Mouse (Mus musculus): Measurements from ENCODE around the gene Ldb3. TPM values are rescaled to one million over a fixed set of nuclear protein-coding genes. Genes with fewer than 3 reads are reported as not detected.

The Ldb3 gene
- polyA plus RNA-seq, 1 experiment from 2014 or later = 2.0 TPM

DNA sequence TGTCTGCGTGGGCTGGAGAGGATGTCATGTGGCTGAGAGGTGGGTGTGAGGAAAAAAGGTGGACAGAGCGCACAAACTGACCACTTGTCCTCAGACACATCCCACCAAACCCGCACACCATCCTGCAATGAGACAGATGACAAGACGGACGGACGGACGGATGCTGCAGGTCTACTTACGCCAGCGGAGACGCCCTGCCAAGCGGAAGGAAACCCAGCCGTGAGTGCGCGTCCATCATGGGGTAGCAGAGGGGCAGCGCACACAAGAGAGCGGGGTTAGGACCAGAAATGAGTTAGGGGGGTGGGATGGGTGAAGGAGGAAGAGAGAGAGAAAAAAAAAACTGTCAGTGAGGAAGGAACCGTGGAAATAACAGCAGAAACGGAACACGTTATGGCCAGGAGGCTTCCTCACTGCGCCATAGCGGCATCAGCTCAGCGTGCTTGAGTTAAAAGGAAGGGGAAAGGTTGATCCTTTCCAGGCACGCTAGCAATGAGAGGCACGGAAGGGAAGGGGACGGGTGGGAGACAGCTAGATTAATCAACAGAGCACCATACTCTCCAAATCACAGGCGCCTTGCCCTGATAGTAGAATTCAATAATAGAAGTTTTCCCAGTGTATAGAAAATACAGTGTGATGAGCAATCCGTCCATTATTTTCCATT is 18.8 kb downstream of the Ldb3 start:
- DNase-seq (ENCODE audit: low spot score) (no peak), ATAC-seq (replicated peaks; ENCODE audit: low FRiP score, low TSS enrichment, low read depth) (no peak)
- Histone ChIP-seq H3K27me3 (replicated peaks; ENCODE audit: control insufficient read depth, insufficient read depth, low read length) (no peaks in the 10 kb centered on the region), H3K4me3 (ENCODE audit: low read depth, low read length) (peak overlapping the region; percentile 29), H3K9ac (ENCODE audit: low read length) (peak overlapping the region; percentile 32; the same call in 1 of the 2 replicates), H3K9me3 (ENCODE audit: control insufficient read depth, low read length) (no peaks in the 10 kb centered on the region), H3K4me1 (replicated peaks; ENCODE audit: control insufficient read depth, insufficient read depth, low read length) (peaks cover 14% of the 10 kb centered on the region; the same call in 1 of the 2 replicates), H3K4me2 (ENCODE audit: low read length) (peak overlapping the region; percentile 56), H3K27ac (ENCODE audit: low read depth) (no peak overlapping the region), H3K36me3 (ENCODE audit: control insufficient read depth, insufficient read depth, low read length) (no peaks in the 10 kb centered on the region)
- WGBS = 24% methylated on average over 27 of the region's 27 CpGs

DNA sequence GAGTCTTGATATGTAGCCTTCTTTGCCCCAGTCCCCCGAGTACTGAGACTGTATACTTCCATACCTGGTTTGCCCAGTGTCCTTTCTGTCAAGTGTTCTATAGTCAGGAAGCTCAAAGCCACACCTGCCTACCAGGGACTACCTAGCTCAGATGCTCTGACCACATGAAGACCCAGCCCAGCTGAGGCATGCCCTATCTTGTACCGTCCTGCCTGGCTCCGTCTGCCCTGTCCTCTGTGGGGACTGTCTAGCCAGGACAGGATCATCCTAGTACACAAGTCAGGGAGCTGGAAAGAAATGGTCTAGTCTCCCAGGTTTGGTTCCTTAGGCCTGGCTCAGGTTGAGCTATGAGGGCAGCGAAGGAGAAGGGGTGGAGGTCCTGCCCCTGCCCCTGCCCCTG is 19.9 kb downstream of the Ldb3 start:
- no peaks in the 10 kb centered on the region for H3K27me3 ChIP-seq (replicated peaks; ENCODE audit: control insufficient read depth, insufficient read depth, low read length)
- 86% methylated on average over 4 of the region's 4 CpGs for WGBS
- H3K4me3 ChIP-seq (ENCODE audit: low read depth, low read length) = no peak overlapping the region
- DNase-seq (ENCODE audit: low spot score) (no peak), ATAC-seq (replicated peaks; ENCODE audit: low FRiP score, low TSS enrichment, low read depth) (no peak)
- no peak overlapping the region for H3K4me2 ChIP-seq (ENCODE audit: low read length)
- peaks cover 14% of the 10 kb centered on the region; the same call in 1 of the 2 replicates for H3K4me1 ChIP-seq (replicated peaks; ENCODE audit: control insufficient read depth, insufficient read depth, low read length)
- H3K36me3 ChIP-seq (ENCODE audit: control insufficient read depth, insufficient read depth, low read length) = no peaks in the 10 kb centered on the region
- no peak overlapping the region for H3K9ac ChIP-seq (ENCODE audit: low read length)
- H3K27ac ChIP-seq (ENCODE audit: low read depth) = no peak overlapping the region
- no peaks in the 10 kb centered on the region for H3K9me3 ChIP-seq (ENCODE audit: control insufficient read depth, low read length)

DNA sequence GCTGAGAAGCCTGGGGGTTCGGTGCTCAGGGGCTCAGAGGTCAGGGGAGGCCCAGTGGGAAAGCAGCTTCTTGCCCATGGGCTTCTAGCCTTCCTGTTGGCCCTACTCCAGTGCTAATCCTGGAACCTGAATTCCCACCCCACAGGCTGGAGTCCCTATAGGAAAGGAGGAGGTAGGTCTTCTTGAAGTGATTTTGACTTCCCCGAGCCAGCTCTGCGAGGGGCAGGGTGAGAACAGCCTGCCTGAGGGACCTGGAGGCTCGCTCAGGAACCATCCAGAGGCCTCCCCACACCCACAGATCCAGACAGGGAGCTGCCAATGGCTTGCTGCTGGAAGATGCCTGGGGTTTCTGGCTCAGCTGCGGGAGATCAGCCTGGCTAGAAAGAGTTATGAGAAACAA is 20.8 kb downstream of the Ldb3 start:
- no peaks in the 10 kb centered on the region for H3K36me3 ChIP-seq (ENCODE audit: control insufficient read depth, insufficient read depth, low read length)
- WGBS = 53% methylated on average over 5 of the region's 5 CpGs
- H3K9me3 ChIP-seq (ENCODE audit: control insufficient read depth, low read length) = no peaks in the 10 kb centered on the region
- H3K4me1 ChIP-seq (replicated peaks; ENCODE audit: control insufficient read depth, insufficient read depth, low read length) = peaks cover 11% of the 10 kb centered on the region; the same call in 1 of the 2 replicates
- no peak overlapping the region for H3K4me3 ChIP-seq (ENCODE audit: low read depth, low read length)
- ATAC-seq (replicated peaks; ENCODE audit: low FRiP score, low TSS enrichment, low read depth) = no peak
- no peaks in the 10 kb centered on the region for H3K27me3 ChIP-seq (replicated peaks; ENCODE audit: control insufficient read depth, insufficient read depth, low read length)
- DNase-seq (ENCODE audit: low spot score) = no peak
- H3K27ac ChIP-seq (ENCODE audit: low read depth) = no peak overlapping the region
- H3K4me2 ChIP-seq (ENCODE audit: low read length) = no peak overlapping the region
- no peak overlapping the region for H3K9ac ChIP-seq (ENCODE audit: low read length)

DNA sequence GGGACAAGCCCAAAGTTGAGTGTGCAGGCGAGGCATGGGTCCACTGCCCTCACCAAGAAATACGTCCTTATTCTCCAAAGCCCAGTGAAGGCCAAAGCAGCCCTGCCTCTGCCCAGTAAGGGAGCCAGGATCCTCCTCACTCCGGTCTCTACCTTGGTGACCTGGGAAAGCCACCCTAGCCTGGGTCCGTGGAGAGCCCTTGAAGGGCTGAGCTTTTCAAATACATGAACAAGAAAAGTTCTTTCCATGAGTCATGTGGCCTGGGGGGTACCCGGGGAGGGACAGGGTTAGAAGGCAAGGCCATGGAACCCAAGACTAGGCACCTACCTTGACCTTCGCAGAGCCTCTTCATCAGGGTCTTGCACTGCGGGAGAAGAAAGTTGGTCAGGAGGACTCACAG is 22.0 kb downstream of the Ldb3 start:
- no peak for DNase-seq (ENCODE audit: low spot score)
- H3K27me3 ChIP-seq (replicated peaks; ENCODE audit: control insufficient read depth, insufficient read depth, low read length) = no peaks in the 10 kb centered on the region

DNA sequence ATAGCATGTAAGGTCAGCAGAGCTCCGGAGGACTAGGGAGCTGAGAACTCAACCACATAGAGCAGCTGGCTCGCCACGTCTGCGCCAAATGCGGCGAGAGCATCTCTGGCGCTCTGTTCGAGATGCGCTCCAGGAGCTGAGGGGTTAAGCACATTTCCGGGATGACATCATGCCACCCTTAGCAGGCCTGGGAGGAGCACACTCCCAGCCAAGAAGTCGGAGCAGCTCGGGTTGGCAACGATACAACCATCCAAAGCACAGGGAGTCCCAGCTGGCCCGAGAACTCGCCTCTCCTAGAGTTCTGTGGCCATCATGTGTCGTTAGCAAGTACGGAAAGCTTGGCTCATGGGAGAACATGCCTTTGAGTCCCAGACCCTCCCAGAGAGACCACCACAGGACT is 22.8 kb downstream of the Ldb3 start:
- peaks cover 11% of the 10 kb centered on the region; the same call in 1 of the 2 replicates for H3K4me1 ChIP-seq (replicated peaks; ENCODE audit: control insufficient read depth, insufficient read depth, low read length)
- no peaks in the 10 kb centered on the region for H3K9me3 ChIP-seq (ENCODE audit: control insufficient read depth, low read length)
- no peaks in the 10 kb centered on the region for H3K27me3 ChIP-seq (replicated peaks; ENCODE audit: control insufficient read depth, insufficient read depth, low read length)
- peak overlapping the region; percentile 54; the same call in 1 of the 2 replicates for H3K27ac ChIP-seq (ENCODE audit: low read depth)
- 50% methylated on average over 17 of the region's 17 CpGs for WGBS
- no peaks in the 10 kb centered on the region for H3K36me3 ChIP-seq (ENCODE audit: control insufficient read depth, insufficient read depth, low read length)
- H3K4me3 ChIP-seq (ENCODE audit: low read depth, low read length) = no peak overlapping the region
- H3K9ac ChIP-seq (ENCODE audit: low read length) = no peak overlapping the region
- DNase-seq (ENCODE audit: low spot score) = no peak
- no peak for ATAC-seq (replicated peaks; ENCODE audit: low FRiP score, low TSS enrichment, low read depth)
- H3K4me2 ChIP-seq (ENCODE audit: low read length) = no peak overlapping the region

More for the DNA sequence above, 22.0 kb downstream of the Ldb3 start:
- Histone ChIP-seq H3K9me3 (ENCODE audit: control insufficient read depth, low read length) (no peaks in the 10 kb centered on the region), H3K36me3 (ENCODE audit: control insufficient read depth, insufficient read depth, low read length) (no peaks in the 10 kb centered on the region), H3K4me2 (ENCODE audit: low read length) (no peak overlapping the region), H3K4me3 (ENCODE audit: low read depth, low read length) (no peak overlapping the region), H3K27ac (ENCODE audit: low read depth) (no peak overlapping the region), H3K9ac (ENCODE audit: low read length) (no peak overlapping the region), H3K4me1 (replicated peaks; ENCODE audit: control insufficient read depth, insufficient read depth, low read length) (peaks cover 11% of the 10 kb centered on the region; the same call in 1 of the 2 replicates)
- 95% methylated on average over 7 of the region's 7 CpGs for WGBS
- ATAC-seq (replicated peaks; ENCODE audit: low FRiP score, low TSS enrichment, low read depth) = no peak

DNA sequence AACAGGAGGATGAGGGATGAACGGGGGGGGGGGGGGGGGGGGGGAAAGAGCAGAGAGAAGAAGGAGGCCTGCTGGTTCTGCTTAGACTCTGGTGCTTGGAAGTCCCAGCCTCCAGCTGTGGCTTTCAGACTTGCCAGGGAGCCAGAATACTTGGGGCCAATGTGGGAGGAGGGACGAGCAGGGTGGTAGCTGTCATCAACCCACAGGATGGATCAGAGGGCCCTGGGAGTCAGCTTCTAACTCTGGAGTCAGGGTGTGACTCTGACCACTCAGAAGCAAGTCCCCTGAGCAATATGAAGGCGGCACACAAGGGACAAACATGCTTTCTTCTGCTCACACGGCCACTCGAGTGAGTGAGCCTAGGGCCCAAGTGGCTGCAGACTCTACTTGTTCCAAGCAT is 23.8 kb downstream of the Ldb3 start:
- H3K4me1 ChIP-seq (replicated peaks; ENCODE audit: control insufficient read depth, insufficient read depth, low read length) = peaks cover 11% of the 10 kb centered on the region; the same call in 1 of the 2 replicates
- H3K27ac ChIP-seq (ENCODE audit: low read depth) = peak overlapping the region; percentile 54; the same call in 1 of the 2 replicates
- no peak overlapping the region for H3K4me2 ChIP-seq (ENCODE audit: low read length)
- WGBS = 71% methylated on average over 5 of the region's 5 CpGs
- DNase-seq (ENCODE audit: low spot score) (no peak), ATAC-seq (replicated peaks; ENCODE audit: low FRiP score, low TSS enrichment, low read depth) (no peak)
- H3K36me3 ChIP-seq (ENCODE audit: control insufficient read depth, insufficient read depth, low read length) = no peaks in the 10 kb centered on the region
- H3K9me3 ChIP-seq (ENCODE audit: control insufficient read depth, low read length) = no peaks in the 10 kb centered on the region
- no peaks in the 10 kb centered on the region for H3K27me3 ChIP-seq (replicated peaks; ENCODE audit: control insufficient read depth, insufficient read depth, low read length)
- no peak overlapping the region for H3K9ac ChIP-seq (ENCODE audit: low read length)
- no peak overlapping the region for H3K4me3 ChIP-seq (ENCODE audit: low read depth, low read length)

DNA sequence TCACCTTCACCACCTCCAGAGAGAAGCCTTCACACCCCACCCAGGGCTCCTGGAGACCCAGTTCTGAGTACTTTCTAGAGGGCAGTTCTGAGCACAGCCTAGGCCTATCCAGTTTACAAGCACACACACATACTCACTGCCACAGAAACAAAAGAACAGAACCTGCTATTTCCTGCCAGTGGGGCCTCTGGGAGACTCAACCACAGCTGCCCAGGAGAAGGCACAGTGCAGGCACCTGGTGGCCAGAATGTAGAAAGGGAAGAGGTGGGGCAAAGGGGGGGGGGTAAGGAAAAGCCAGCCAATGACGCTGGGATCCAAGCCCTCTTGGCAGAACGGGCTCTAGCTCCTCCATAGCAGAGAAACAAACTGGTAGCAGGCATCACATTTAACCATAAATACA is 26.1 kb downstream of the Ldb3 start:
- no peak overlapping the region for H3K27ac ChIP-seq (ENCODE audit: low read depth)
- ATAC-seq (replicated peaks; ENCODE audit: low FRiP score, low TSS enrichment, low read depth) = no peak
- no peak for DNase-seq (ENCODE audit: low spot score)
- no peak overlapping the region for H3K4me2 ChIP-seq (ENCODE audit: low read length)
- 7% methylated on average over 2 of the region's 2 CpGs for WGBS
- no peak overlapping the region for H3K9ac ChIP-seq (ENCODE audit: low read length)
- no peaks in the 10 kb centered on the region for H3K27me3 ChIP-seq (replicated peaks; ENCODE audit: control insufficient read depth, insufficient read depth, low read length)
- H3K4me1 ChIP-seq (replicated peaks; ENCODE audit: control insufficient read depth, insufficient read depth, low read length) = peaks cover 7% of the 10 kb centered on the region; the same call in 1 of the 2 replicates
- H3K9me3 ChIP-seq (ENCODE audit: control insufficient read depth, low read length) = no peaks in the 10 kb centered on the region
- H3K4me3 ChIP-seq (ENCODE audit: low read depth, low read length) = no peak overlapping the region
- H3K36me3 ChIP-seq (ENCODE audit: control insufficient read depth, insufficient read depth, low read length) = no peaks in the 10 kb centered on the region

DNA sequence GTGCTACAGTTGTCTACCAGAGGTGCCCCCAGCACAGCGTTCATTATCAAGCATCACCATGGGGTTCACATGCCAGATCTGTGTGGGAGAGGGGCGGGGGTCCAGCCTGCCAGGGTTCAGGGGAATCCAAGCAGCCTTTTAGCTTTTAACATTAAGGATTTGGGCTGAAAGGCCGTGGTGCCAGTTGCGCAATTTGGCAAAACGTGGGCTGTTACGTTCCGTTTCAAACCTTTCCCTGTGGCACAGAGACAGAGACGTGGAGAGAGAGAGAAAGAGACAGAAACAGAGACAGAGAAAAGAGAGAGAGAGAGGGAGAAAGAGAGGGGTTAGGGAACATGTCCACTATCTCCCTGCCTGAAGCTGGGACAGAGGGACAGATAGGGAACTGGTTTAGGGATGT is 26.8 kb downstream of the Ldb3 start:
- WGBS = 97% methylated on average over 8 of the region's 8 CpGs
- Histone ChIP-seq H3K4me3 (ENCODE audit: low read depth, low read length) (no peak overlapping the region), H3K4me1 (replicated peaks; ENCODE audit: control insufficient read depth, insufficient read depth, low read length) (peaks cover 7% of the 10 kb centered on the region; the same call in 1 of the 2 replicates), H3K27me3 (replicated peaks; ENCODE audit: control insufficient read depth, insufficient read depth, low read length) (no peaks in the 10 kb centered on the region), H3K36me3 (ENCODE audit: control insufficient read depth, insufficient read depth, low read length) (no peaks in the 10 kb centered on the region), H3K4me2 (ENCODE audit: low read length) (no peak overlapping the region), H3K9me3 (ENCODE audit: control insufficient read depth, low read length) (no peaks in the 10 kb centered on the region), H3K27ac (ENCODE audit: low read depth) (no peak overlapping the region), H3K9ac (ENCODE audit: low read length) (no peak overlapping the region)
- ATAC-seq (replicated peaks; ENCODE audit: low FRiP score, low TSS enrichment, low read depth) (no peak), DNase-seq (ENCODE audit: low spot score) (no peak)

DNA sequence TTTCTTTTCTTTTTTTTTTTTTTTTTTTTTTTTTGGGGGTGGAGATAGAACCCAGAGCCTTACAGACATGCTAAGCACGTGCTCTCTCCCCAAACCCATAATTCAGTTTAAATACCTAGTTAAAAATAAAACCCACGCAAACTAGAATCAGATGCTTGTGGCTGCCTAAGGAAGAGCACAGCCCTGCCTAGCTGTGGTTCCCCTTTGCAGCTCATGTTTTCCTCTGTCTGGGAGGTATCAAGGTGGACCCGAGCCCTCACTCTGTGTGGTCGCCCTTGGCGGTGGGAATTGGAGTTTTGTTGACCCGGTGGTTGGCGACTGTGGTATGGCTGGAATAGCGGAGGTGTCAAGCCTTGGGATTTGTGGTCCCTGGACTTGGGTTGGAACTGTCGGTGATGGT is 29.5 kb downstream of the Ldb3 start:
- no peak for DNase-seq (ENCODE audit: low spot score)
- H3K9ac ChIP-seq (ENCODE audit: low read length) = no peak overlapping the region

More for the DNA sequence above, 29.5 kb downstream of the Ldb3 start:
- H3K4me2 ChIP-seq (ENCODE audit: low read length) = no peak overlapping the region
- no peaks in the 10 kb centered on the region for H3K9me3 ChIP-seq (ENCODE audit: control insufficient read depth, low read length)
- WGBS = 82% methylated on average over 9 of the region's 9 CpGs
- no peak for ATAC-seq (replicated peaks; ENCODE audit: low FRiP score, low TSS enrichment, low read depth)
- H3K27ac ChIP-seq (ENCODE audit: low read depth) = no peak overlapping the region
- H3K4me1 ChIP-seq (replicated peaks; ENCODE audit: control insufficient read depth, insufficient read depth, low read length) = no peaks in the 10 kb centered on the region
- no peaks in the 10 kb centered on the region for H3K36me3 ChIP-seq (ENCODE audit: control insufficient read depth, insufficient read depth, low read length)
- H3K27me3 ChIP-seq (replicated peaks; ENCODE audit: control insufficient read depth, insufficient read depth, low read length) = no peaks in the 10 kb centered on the region
- H3K4me3 ChIP-seq (ENCODE audit: low read depth, low read length) = no peak overlapping the region
